Mouse (Mus musculus): ENCODE results near the gene Abat. TPM values are rescaled to one million over a fixed set of nuclear protein-coding genes. Genes with fewer than 3 reads are reported as not detected.

The Abat gene
- total and polyA plus RNA-seq, 2 experiments from 2014 or later, result 108 to 157 TPM

GRCm38 (mm10) chr16:8568881-8569280 is 55.7 kb downstream of the Abat start:
- no peak for TF ChIP-seq CTCF (IDR thresholded peaks at IDR 0.05; ENCODE audit: low read depth)
- no peak overlapping the region for H3K4me3 ChIP-seq (ENCODE audit: low read length)
- H3K4me1 ChIP-seq (ENCODE audit: insufficient read depth, low read length), result peaks cover 11% of the 10 kb centered on the region; the same call in 1 of the 2 replicates
- no peaks in the 10 kb centered on the region for H3K27me3 ChIP-seq (ENCODE audit: insufficient read depth, low read length)
- WGBS, result 84% methylated on average over 7 of the region's 7 CpGs
- H3K4me2 ChIP-seq (ENCODE audit: low read depth, low read length), result no peak overlapping the region
- no peak overlapping the region for H3K9ac ChIP-seq (replicated peaks; ENCODE audit: low read length)
- H3K27ac ChIP-seq, result no peak overlapping the region
- ATAC-seq (no peak), DNase-seq (ENCODE audit: low spot score) (no peak)
- no peaks in the 10 kb centered on the region for H3K9me3 ChIP-seq (ENCODE audit: low read length)
- H3K36me3 ChIP-seq (ENCODE audit: insufficient read depth, low read length), result 0 out of 2 replicates have a peak, but pooled peaks cover 5% of the 10 kb centered on the region

- H3K36me3 ChIP-seq (ENCODE audit: insufficient read depth, low read length), result 0 out of 2 replicates have a peak, but pooled peaks cover 5% of the 10 kb centered on the region
- ATAC-seq, result no peak
- no peak overlapping the region for H3K4me3 ChIP-seq (ENCODE audit: low read length)
- no peaks in the 10 kb centered on the region for H3K9me3 ChIP-seq (ENCODE audit: low read length)
- H3K27me3 ChIP-seq (ENCODE audit: insufficient read depth, low read length), result no peaks in the 10 kb centered on the region
- H3K9ac ChIP-seq (replicated peaks; ENCODE audit: low read length), result no peak overlapping the region
- no peak overlapping the region for H3K27ac ChIP-seq
- no peak for DNase-seq (ENCODE audit: low spot score)
- peaks cover 11% of the 10 kb centered on the region; the same call in 1 of the 2 replicates for H3K4me1 ChIP-seq (ENCODE audit: insufficient read depth, low read length)
- no peak for TF ChIP-seq CTCF (IDR thresholded peaks at IDR 0.05; ENCODE audit: low read depth)
- WGBS, result 86% methylated on average over 12 of the region's 12 CpGs
- no peak overlapping the region for H3K4me2 ChIP-seq (ENCODE audit: low read depth, low read length)
Observed at GRCm38 (mm10) chr16:8570336-8570735, 57.1 kb downstream of the Abat start.

- no peaks in the 10 kb centered on the region for H3K9me3 ChIP-seq (ENCODE audit: low read length)
- no peak overlapping the region for H3K27ac ChIP-seq
- WGBS, result 83% methylated on average over 11 of the region's 11 CpGs
- H3K4me3 ChIP-seq (ENCODE audit: low read length), result no peak overlapping the region
- no peak overlapping the region for H3K4me2 ChIP-seq (ENCODE audit: low read depth, low read length)
- H3K36me3 ChIP-seq (ENCODE audit: insufficient read depth, low read length), result 0 out of 2 replicates have a peak, but pooled peaks cover 5% of the 10 kb centered on the region
- ATAC-seq, result no peak
- no peaks in the 10 kb centered on the region for H3K27me3 ChIP-seq (ENCODE audit: insufficient read depth, low read length)
- no peak for TF ChIP-seq CTCF (IDR thresholded peaks at IDR 0.05; ENCODE audit: low read depth)
- H3K9ac ChIP-seq (replicated peaks; ENCODE audit: low read length), result no peak overlapping the region
- no peak for DNase-seq (ENCODE audit: low spot score)
- 0 out of 2 replicates have a peak, but pooled peaks cover 5% of the 10 kb centered on the region for H3K4me1 ChIP-seq (ENCODE audit: insufficient read depth, low read length)
Observed at GRCm38 (mm10) chr16:8570901-8571615, 57.8 kb downstream of the Abat start.

GRCm38 (mm10) chr16:8573041-8573440 is 59.8 kb downstream of the Abat start:
- ATAC-seq (no peak), DNase-seq (ENCODE audit: low spot score) (no peak)
- Histone ChIP-seq H3K9ac (replicated peaks; ENCODE audit: low read length) (no peak overlapping the region), H3K36me3 (ENCODE audit: insufficient read depth, low read length) (peaks cover 10% of the 10 kb centered on the region; the same call in 1 of the 2 replicates), H3K4me1 (ENCODE audit: insufficient read depth, low read length) (no peaks in the 10 kb centered on the region), H3K9me3 (ENCODE audit: low read length) (no peaks in the 10 kb centered on the region), H3K4me3 (ENCODE audit: low read length) (no peak overlapping the region), H3K4me2 (ENCODE audit: low read depth, low read length) (no peak overlapping the region), H3K27me3 (ENCODE audit: insufficient read depth, low read length) (no peaks in the 10 kb centered on the region), H3K27ac (no peak overlapping the region)
- TF ChIP-seq CTCF (IDR thresholded peaks at IDR 0.05; ENCODE audit: low read depth), result no peak
- 72% methylated on average over 4 of the region's 4 CpGs for WGBS

- no peak for TF ChIP-seq CTCF (IDR thresholded peaks at IDR 0.05; ENCODE audit: low read depth)
- no peak for ATAC-seq
- DNase-seq (ENCODE audit: low spot score), result peak; percentile 12
- Histone ChIP-seq H3K4me1 (ENCODE audit: insufficient read depth, low read length) (no peaks in the 10 kb centered on the region), H3K9ac (replicated peaks; ENCODE audit: low read length) (no peak overlapping the region), H3K9me3 (ENCODE audit: low read length) (no peaks in the 10 kb centered on the region), H3K4me3 (ENCODE audit: low read length) (no peak overlapping the region), H3K4me2 (ENCODE audit: low read depth, low read length) (no peak overlapping the region), H3K36me3 (ENCODE audit: insufficient read depth, low read length) (peaks cover 16% of the 10 kb centered on the region; the same call in 1 of the 2 replicates), H3K27me3 (ENCODE audit: insufficient read depth, low read length) (no peaks in the 10 kb centered on the region), H3K27ac (no peak overlapping the region)
- WGBS, result 22% methylated on average over 3 of the region's 3 CpGs
Observed at GRCm38 (mm10) chr16:8573751-8574150, 60.5 kb downstream of the Abat start.

- Histone ChIP-seq H3K27ac (no peak overlapping the region), H3K4me1 (ENCODE audit: insufficient read depth, low read length) (no peaks in the 10 kb centered on the region), H3K4me3 (ENCODE audit: low read length) (no peak overlapping the region), H3K9ac (replicated peaks; ENCODE audit: low read length) (no peak overlapping the region), H3K36me3 (ENCODE audit: insufficient read depth, low read length) (peaks cover 16% of the 10 kb centered on the region; the same call in 1 of the 2 replicates), H3K4me2 (ENCODE audit: low read depth, low read length) (no peak overlapping the region), H3K9me3 (ENCODE audit: low read length) (no peaks in the 10 kb centered on the region), H3K27me3 (ENCODE audit: insufficient read depth, low read length) (no peaks in the 10 kb centered on the region)
- no peak for TF ChIP-seq CTCF (IDR thresholded peaks at IDR 0.05; ENCODE audit: low read depth)
- no peak for ATAC-seq
- DNase-seq (ENCODE audit: low spot score), result no peak
- WGBS, result 94% methylated on average over 11 of the region's 11 CpGs
Observed at GRCm38 (mm10) chr16:8574316-8574715, 61.1 kb downstream of the Abat start.

- no peak for TF ChIP-seq CTCF (IDR thresholded peaks at IDR 0.05; ENCODE audit: low read depth)
- no peak overlapping the region for H3K27ac ChIP-seq
- no peak for ATAC-seq
Observed at GRCm38 (mm10) chr16:8576111-8576510, 62.9 kb downstream of the Abat start.

More at GRCm38 (mm10) chr16:8576111-8576510, 62.9 kb downstream of the Abat start:
- DNase-seq (ENCODE audit: low spot score), result no peak
- H3K4me3 ChIP-seq (ENCODE audit: low read length), result no peak overlapping the region
- no peaks in the 10 kb centered on the region for H3K9me3 ChIP-seq (ENCODE audit: low read length)
- no peak overlapping the region for H3K9ac ChIP-seq (replicated peaks; ENCODE audit: low read length)
- H3K27me3 ChIP-seq (ENCODE audit: insufficient read depth, low read length), result no peaks in the 10 kb centered on the region
- H3K4me2 ChIP-seq (ENCODE audit: low read depth, low read length), result no peak overlapping the region
- peaks cover 16% of the 10 kb centered on the region; the same call in 1 of the 2 replicates for H3K36me3 ChIP-seq (ENCODE audit: insufficient read depth, low read length)
- no peaks in the 10 kb centered on the region for H3K4me1 ChIP-seq (ENCODE audit: insufficient read depth, low read length)
- WGBS, result 49% methylated on average over 3 of the region's 3 CpGs
